Comparison of ENCODE assay signal across 25 mouse cellular contexts in the genomic region with DNA sequence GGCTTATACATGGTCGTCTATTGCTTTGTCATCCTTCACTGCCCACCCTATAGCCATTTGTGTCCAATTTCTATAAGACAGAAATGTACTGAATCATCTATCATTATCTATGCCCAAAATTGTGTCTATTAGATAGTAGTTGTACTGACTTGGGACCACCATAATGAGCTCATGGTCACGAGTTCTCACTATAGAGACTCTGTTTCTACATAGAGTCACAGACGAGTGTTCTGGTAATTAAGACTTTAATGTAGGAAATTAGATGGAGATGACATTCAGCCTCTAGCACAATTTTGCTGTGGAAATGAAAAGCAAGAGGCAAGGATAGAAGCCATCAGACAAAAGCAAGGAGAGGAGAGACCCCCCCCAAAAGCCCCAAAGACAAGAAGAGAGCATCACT. TPM values are rescaled to one million over a fixed set of nuclear protein-coding genes. Genes with fewer than 3 reads are reported as not detected.
A peak's percentile ranks its signal among the peaks of the same experiment; 100 is the strongest.
DNase-seq lines count a peak whose midpoint lies in the region; ATAC-seq lines count a peak whose summit lies in the region.
"Had no signal": no experiment of that assay in that cellular context is flagged by ENCODE, and none has a peak within 500 bp of the region (broad histone marks: within the 10 kb centered on the region; RNA-seq: fewer than 3 reads in every experiment).

No protein-coding gene starts in this region.

- DNase-seq in heart, adult 11 months = peak; percentile 8
- DNase-seq in heart, adult 9 months (ENCODE audit: low spot score in 2 of 2) = no peak
- no peak for DNase-seq in midbrain, embryonic 10.5 days (ENCODE audit: low spot score)
- DNase-seq in testis, postnatal 10 days (ENCODE audit: low spot score) = no peak
- DNase-seq: adrenal gland, postnatal 10 days; cerebellum, adult 8-10 months; cerebellum, postnatal 25 days; gastrocnemius, adult 2 months; gastrocnemius, postnatal 36 days; kidney, adult 18-20 months; kidney, postnatal 25 days; lung, embryonic 14.5 days; lung, postnatal 36 days; spleen, adult 18-20 months; thymus, adult 18-20 months; thymus, postnatal 25 days had no signal

- peak overlapping the region; percentile 67; the same call in 1 of the 2 replicates for H3K27ac ChIP-seq in midbrain, embryonic 13.5 days
- H3K27ac ChIP-seq in midbrain, embryonic 10.5 days (replicated peaks) = no peak overlapping the region
- peak overlapping the region; percentile 69; the same call in 1 of the 2 replicates for H3K27ac ChIP-seq in midbrain, embryonic 15.5 days
- no peak overlapping the region for H3K27ac ChIP-seq in intestine, embryonic 15.5 days
- H3K27ac ChIP-seq: forebrain, embryonic 15.5 days; gastrocnemius, adult 2 months; heart, embryonic 15.5 days; kidney, embryonic 15.5 days; liver, embryonic 15.5 days had no signal

- no peak overlapping the region for H3K9ac ChIP-seq in midbrain, embryonic 13.5 days (replicated peaks)
- no peak overlapping the region for H3K9ac ChIP-seq in midbrain, embryonic 15.5 days
- no peak overlapping the region for H3K9ac ChIP-seq in intestine, embryonic 15.5 days
- H3K9ac ChIP-seq: forebrain, embryonic 15.5 days; heart, embryonic 15.5 days; kidney, embryonic 15.5 days; liver, embryonic 15.5 days; lung, embryonic 14.5 days had no signal

- peak; percentile 25; the same call in 1 of the 2 replicates for ATAC-seq in midbrain, embryonic 13.5 days
- ATAC-seq in midbrain, embryonic 15.5 days (replicated peaks) = peak; percentile 40
- no peak for ATAC-seq in intestine, embryonic 15.5 days
- ATAC-seq: Patski had no signal

- 64% methylated on average over 3 of the region's 3 CpGs for WGBS in midbrain, embryonic 13.5 days
- WGBS in midbrain, embryonic 10.5 days = 82% methylated on average over 3 of the region's 3 CpGs
- 57% methylated on average over 3 of the region's 3 CpGs for WGBS in midbrain, embryonic 15.5 days
- 70% methylated on average over 3 of the region's 3 CpGs for WGBS in intestine, embryonic 15.5 days

- H3K9me3 ChIP-seq in midbrain, embryonic 13.5 days = no peaks in the 10 kb centered on the region
- H3K9me3 ChIP-seq in midbrain, embryonic 10.5 days (replicated peaks) = no peaks in the 10 kb centered on the region
- H3K9me3 ChIP-seq in midbrain, embryonic 15.5 days = no peaks in the 10 kb centered on the region
- H3K9me3 ChIP-seq in intestine, embryonic 15.5 days = no peaks in the 10 kb centered on the region
- H3K9me3 ChIP-seq: forebrain, embryonic 15.5 days; G1E; heart, embryonic 15.5 days; kidney, embryonic 15.5 days; liver, embryonic 15.5 days had no signal

- H3K4me3 ChIP-seq in midbrain, embryonic 13.5 days (replicated peaks) = no peak overlapping the region
- no peak overlapping the region for H3K4me3 ChIP-seq in midbrain, embryonic 10.5 days
- no peak overlapping the region for H3K4me3 ChIP-seq in midbrain, embryonic 15.5 days
- no peak overlapping the region for H3K4me3 ChIP-seq in intestine, embryonic 15.5 days (replicated peaks)
- H3K4me3 ChIP-seq: forebrain, embryonic 15.5 days; gastrocnemius, adult 2 months; heart, embryonic 15.5 days; kidney, embryonic 15.5 days; liver, embryonic 15.5 days had no signal

- no peak overlapping the region for H3K4me2 ChIP-seq in midbrain, embryonic 13.5 days (replicated peaks)
- no peak overlapping the region for H3K4me2 ChIP-seq in midbrain, embryonic 15.5 days
- no peak overlapping the region for H3K4me2 ChIP-seq in intestine, embryonic 15.5 days (replicated peaks)
- H3K4me2 ChIP-seq: forebrain, embryonic 15.5 days; heart, embryonic 15.5 days; kidney, embryonic 15.5 days; liver, embryonic 15.5 days; lung, embryonic 14.5 days had no signal

- H3K4me1 ChIP-seq in midbrain, embryonic 13.5 days (replicated peaks) = 0 out of 2 replicates have a peak, but pooled peaks cover 10% of the 10 kb centered on the region
- H3K4me1 ChIP-seq in midbrain, embryonic 10.5 days = peaks cover 7% of the 10 kb centered on the region
- 0 out of 2 replicates have a peak, but pooled peaks cover 4% of the 10 kb centered on the region for H3K4me1 ChIP-seq in midbrain, embryonic 15.5 days
- H3K4me1 ChIP-seq in intestine, embryonic 15.5 days (replicated peaks) = no peaks in the 10 kb centered on the region; the same call in 1 of the 2 replicates
- H3K4me1 ChIP-seq: heart, embryonic 15.5 days; liver, embryonic 15.5 days had no signal

- H3K27me3 ChIP-seq in midbrain, embryonic 13.5 days = no peaks in the 10 kb centered on the region
- H3K27me3 ChIP-seq in midbrain, embryonic 10.5 days (ENCODE audit: low read depth, poor library complexity, severe bottlenecking) = no peaks in the 10 kb centered on the region
- no peaks in the 10 kb centered on the region for H3K27me3 ChIP-seq in midbrain, embryonic 15.5 days (replicated peaks)
- no peaks in the 10 kb centered on the region for H3K27me3 ChIP-seq in intestine, embryonic 15.5 days (replicated peaks)
- H3K27me3 ChIP-seq: forebrain, embryonic 15.5 days; heart, embryonic 15.5 days; kidney, embryonic 15.5 days; liver, embryonic 15.5 days; Patski had no signal

- no peaks in the 10 kb centered on the region for H3K36me3 ChIP-seq in midbrain, embryonic 13.5 days
- H3K36me3 ChIP-seq in midbrain, embryonic 10.5 days = no peaks in the 10 kb centered on the region
- H3K36me3 ChIP-seq in midbrain, embryonic 15.5 days (replicated peaks) = no peaks in the 10 kb centered on the region
- no peaks in the 10 kb centered on the region for H3K36me3 ChIP-seq in intestine, embryonic 15.5 days
- H3K36me3 ChIP-seq: forebrain, embryonic 15.5 days; G1E; heart, embryonic 15.5 days; kidney, embryonic 15.5 days; liver, embryonic 15.5 days had no signal

RNA-seq across cellular contexts. Expression of gene Enpp1, which starts 52.7 kb away (rescaled TPM):
- polyA plus RNA-seq in midbrain, embryonic 13.5 days (2015; fragmentation: Nextera tagmentation; extraction: Ambion mirVana) = 1.7 and 2.1 TPM in 2 replicates
- 0.36 and 0.92 TPM in 2 replicates for polyA plus RNA-seq in midbrain, embryonic 10.5 days (2016; fragmentation: Nextera tagmentation; extraction: Ambion mirVana)
- polyA plus RNA-seq in midbrain, embryonic 15.5 days (2015; fragmentation: Nextera tagmentation; extraction: Ambion mirVana) = 2.6 and 3.4 TPM in 2 replicates
- 8.2 and 8.7 TPM in 2 replicates for polyA plus RNA-seq in intestine, embryonic 15.5 days (2015; fragmentation: Nextera tagmentation; extraction: Ambion mirVana)
- polyA plus RNA-seq: G1E had no signal

Comparison
In these comparisons a context has a peak if more than half of its experiments do, and no peak if none do; other contexts are left out.
1. H3K27ac ChIP-seq: peak in midbrain, embryonic 13.5 days (single experiment) and midbrain, embryonic 15.5 days (single experiment); none in midbrain, embryonic 10.5 days (single experiment) and intestine, embryonic 15.5 days (single experiment).